Mouse (Mus musculus) right cerebral cortex, postnatal 36 days (tissue): ENCODE measurements around the gene Mmp15.

Experiments used
- DNase-seq, 2 experiments: peaks; one replicate each; pipeline ENCODE4 v3.0.0; 2022; ENCODE audit warnings: low spot score in 2 of 2, mixed read lengths in 1 of 2

The Mmp15 gene

GRCm38 (mm10) chr8:95341721-95342120 lies 10.3 kb upstream of the Mmp15 start:
- no peak for DNase-seq

GRCm38 (mm10) chr8:95344668-95345067 lies 7.4 kb upstream of the Mmp15 start:
- DNase-seq, result no peak

- peak; percentile 54 to 65 for DNase-seq
Measured at GRCm38 (mm10) chr8:95346643-95347545, 5.2 kb upstream of the Mmp15 start.

GRCm38 (mm10) chr8:95348356-95348755 lies 3.7 kb upstream of the Mmp15 start:
- DNase-seq, result no peak

- DNase-seq, result peak; percentile 80 to 82
Measured at GRCm38 (mm10) chr8:95348811-95349630, 3.0 kb upstream of the Mmp15 start.

GRCm38 (mm10) chr8:95351461-95351860 lies 607 bp upstream of the Mmp15 start:
- DNase-seq, result no peak

GRCm38 (mm10) chr8:95352871-95353866 lies 1.1 kb downstream of the Mmp15 start:
- no peak for DNase-seq

GRCm38 (mm10) chr8:95354606-95355005 lies 2.5 kb downstream of the Mmp15 start:
- no peak for DNase-seq

GRCm38 (mm10) chr8:95358550-95359411 lies 6.7 kb downstream of the Mmp15 start:
- DNase-seq, result no peak

- DNase-seq, result no peak
Measured at GRCm38 (mm10) chr8:95360181-95361015, 8.3 kb downstream of the Mmp15 start.

GRCm38 (mm10) chr8:95361016-95361341 lies 8.9 kb downstream of the Mmp15 start:
- no peak for DNase-seq

- no peak for DNase-seq
Measured at GRCm38 (mm10) chr8:95362272-95362671, 10.2 kb downstream of the Mmp15 start.

- DNase-seq, result no peak
Measured at GRCm38 (mm10) chr8:95363849-95364248, 11.8 kb downstream of the Mmp15 start.

GRCm38 (mm10) chr8:95369581-95370326 lies 17.7 kb downstream of the Mmp15 start:
- no peak for DNase-seq

GRCm38 (mm10) chr8:95373389-95374002 lies 21.4 kb downstream of the Mmp15 start:
- no peak for DNase-seq

- no peak for DNase-seq
Measured at GRCm38 (mm10) chr8:95374429-95374828, 22.4 kb downstream of the Mmp15 start.

- DNase-seq, result no peak
Measured at GRCm38 (mm10) chr8:95375374-95375930, 23.4 kb downstream of the Mmp15 start.

GRCm38 (mm10) chr8:95376309-95376999 lies 24.4 kb downstream of the Mmp15 start:
- DNase-seq, result no peak
